Mouse (Mus musculus): ENCODE data around the gene Gucy2c.

- TF ChIP-seq TAL1 (IDR thresholded peaks at IDR 0.05; ENCODE audit: low read length) (no peak), GATA1 (IDR thresholded peaks at IDR 0.05; ENCODE audit: low read length) (no peak)
These were observed 67.5 kb downstream of the Gucy2c start for GRCm38 (mm10) chr6:136714097-136714496.
